Mouse (Mus musculus): ENCODE results near the gene Mrpl20.

DNA sequence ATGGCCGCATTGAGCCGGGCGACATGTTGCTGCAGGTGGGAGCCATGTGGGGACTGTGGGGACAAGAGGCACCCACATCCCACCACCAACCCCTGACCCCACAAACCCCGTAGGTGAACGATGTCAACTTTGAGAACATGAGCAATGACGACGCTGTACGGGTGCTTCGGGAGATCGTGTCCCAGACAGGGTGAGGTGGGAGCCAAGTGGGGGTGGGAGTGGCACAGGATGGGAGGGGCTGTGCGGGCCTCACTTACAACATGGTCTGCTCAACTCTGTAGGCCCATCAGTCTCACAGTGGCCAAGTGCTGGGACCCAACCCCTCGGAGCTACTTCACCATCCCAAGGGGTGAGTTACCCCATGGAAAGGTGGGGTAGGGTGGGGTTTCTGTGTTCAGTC, 52.3 kb downstream of the Mrpl20 start:
- no peak for TF ChIP-seq CTCF (IDR thresholded peaks at IDR 0.05; ENCODE audit: control insufficient read depth, insufficient read depth, low read length)
- no peak for TF ChIP-seq POLR2A (IDR thresholded peaks at IDR 0.05; ENCODE audit: borderline replicate concordance, control insufficient read depth, low read depth, low read length)

Measured in bone marrow, adult 2 months (tissue).